Mouse (Mus musculus): ENCODE results near the gene Prdm2.

DNA sequence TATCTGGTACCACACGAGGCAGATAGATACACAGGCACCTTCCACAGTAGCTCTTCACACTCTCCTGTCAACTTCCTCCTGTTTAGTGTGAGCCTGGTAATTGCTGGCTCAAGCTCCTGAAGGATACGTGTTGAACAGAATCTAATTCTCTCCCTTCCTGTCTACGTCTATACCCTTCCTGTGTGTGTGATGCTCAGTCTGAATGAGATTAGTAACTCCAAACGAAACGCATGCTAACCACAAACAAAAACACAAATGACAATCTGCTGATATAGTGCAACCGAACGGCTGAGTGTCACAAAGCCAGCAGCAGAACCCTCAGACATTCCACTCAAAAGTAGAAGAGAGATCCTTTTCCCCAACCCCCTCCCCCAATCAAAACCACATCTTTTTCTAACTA lies 69.2 kb downstream of the Prdm2 start:
- TF ChIP-seq GATA1 (IDR thresholded peaks at IDR 0.05; ENCODE audit: low read length) (no peak), TAL1 (IDR thresholded peaks at IDR 0.05; ENCODE audit: low read length) (no peak)
